Mouse (Mus musculus) ovary, postnatal 14 days (tissue): Measurements from ENCODE around the gene Dzip1.
A peak's percentile ranks its signal among the peaks of the same experiment; 100 is the strongest.

ENCODE experiments used
- DNase-seq: peaks from one replicate; pipeline ENCODE4 v3.0.0; 2022; ENCODE audit warnings: low spot score

Gene Dzip1

GRCm38 (mm10) chr14:118869712-118870111, 55.5 kb downstream of the Dzip1 start:
- no peak for DNase-seq

- no peak for DNase-seq
These were observed 57.0 kb downstream of the Dzip1 start for GRCm38 (mm10) chr14:118868102-118868724.

- DNase-seq = no peak
These were observed 57.9 kb downstream of the Dzip1 start for GRCm38 (mm10) chr14:118867366-118867765.

GRCm38 (mm10) chr14:118866014-118866811, 59.0 kb downstream of the Dzip1 start:
- DNase-seq = no peak

- DNase-seq = no peak
These were observed 60.4 kb downstream of the Dzip1 start for GRCm38 (mm10) chr14:118864905-118865304.

GRCm38 (mm10) chr14:118862253-118862652, 63.0 kb downstream of the Dzip1 start:
- DNase-seq = no peak

GRCm38 (mm10) chr14:118858318-118858717, 66.9 kb downstream of the Dzip1 start:
- DNase-seq = no peak

- DNase-seq = no peak
These were observed 68.7 kb downstream of the Dzip1 start for GRCm38 (mm10) chr14:118856563-118856962.

GRCm38 (mm10) chr14:118855141-118855800, 70.0 kb downstream of the Dzip1 start:
- no peak for DNase-seq

GRCm38 (mm10) chr14:118854371-118855114, 70.7 kb downstream of the Dzip1 start:
- DNase-seq = peak; percentile 46

- no peak for DNase-seq
These were observed 73.7 kb downstream of the Dzip1 start for GRCm38 (mm10) chr14:118851496-118852107.

GRCm38 (mm10) chr14:118850696-118851035, 74.6 kb downstream of the Dzip1 start:
- no peak for DNase-seq

- DNase-seq = no peak
These were observed 75.1 kb downstream of the Dzip1 start for GRCm38 (mm10) chr14:118850011-118850695.

GRCm38 (mm10) chr14:118848171-118848570, 77.1 kb downstream of the Dzip1 start:
- DNase-seq = no peak

GRCm38 (mm10) chr14:118846834-118847233, 78.4 kb downstream of the Dzip1 start:
- DNase-seq = no peak

- no peak for DNase-seq
These were observed 82.9 kb downstream of the Dzip1 start for GRCm38 (mm10) chr14:118842353-118842752.

- DNase-seq = no peak
These were observed 85.2 kb downstream of the Dzip1 start for GRCm38 (mm10) chr14:118840027-118840426.

GRCm38 (mm10) chr14:118839416-118839815, 85.8 kb downstream of the Dzip1 start:
- DNase-seq = no peak

GRCm38 (mm10) chr14:118838556-118839120, 86.6 kb downstream of the Dzip1 start:
- DNase-seq = no peak

- no peak for DNase-seq
These were observed 88.5 kb downstream of the Dzip1 start for GRCm38 (mm10) chr14:118836754-118837153.

GRCm38 (mm10) chr14:118836145-118836544, 89.1 kb downstream of the Dzip1 start:
- DNase-seq = no peak
